Mouse (Mus musculus): Measurements from ENCODE around the gene Mageb3. TPM values are rescaled to one million over a fixed set of nuclear protein-coding genes. Genes with fewer than 3 reads are reported as not detected.
"Not testable (repeated sequence)": the region's sequence is repeated elsewhere in the genome, so short reads cannot be mapped to it uniquely, and the experiment has no call there.

The Mageb3 gene
- polyA plus RNA-seq (2012; ENCODE audit: insufficient read depth, insufficient read length, missing spikeins), result not detected in 2 replicates

DNA sequence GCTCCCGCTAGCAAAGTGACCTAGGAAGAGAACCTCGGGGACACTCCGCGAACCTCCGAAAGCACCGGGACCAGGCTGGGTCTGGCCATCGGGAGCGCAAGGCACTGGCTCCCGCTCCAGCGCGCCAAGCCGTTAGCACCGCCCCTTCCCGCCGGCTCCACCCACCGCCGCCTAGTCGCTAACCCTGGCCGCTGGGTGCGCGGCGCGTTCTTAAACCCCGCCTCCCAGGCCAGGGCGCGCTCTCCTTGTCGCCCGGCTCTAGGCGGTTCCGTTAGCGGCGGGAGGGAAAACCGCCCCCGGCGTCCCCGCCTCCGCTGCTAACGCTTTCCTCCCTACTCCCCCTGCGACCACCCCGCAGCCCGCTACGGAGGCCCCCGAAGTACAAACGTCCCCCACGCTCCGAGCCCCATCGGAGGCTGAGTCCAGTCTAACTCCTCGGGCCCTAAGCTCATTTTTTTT is at the start of gene Mageb3, which contains the start of gene Ctdspl2:
TSS of gene Mageb3 (minus strand) at position 328 of the 459 bp plus-strand sequence.
TSS of gene Ctdspl2 (plus strand) at position 237 of the 459 bp plus-strand sequence.
- peak within 1 kb of the TSS; percentile 100 for H3K4me3 ChIP-seq (ENCODE audit: insufficient read depth, low read length)
- peaks cover 8% of the 10 kb centered on the region for H3K4me1 ChIP-seq (ENCODE audit: control insufficient read depth, insufficient read depth, low read length)
- peak within 1 kb of the TSS; percentile 94 for H3K27ac ChIP-seq (ENCODE audit: insufficient read depth, low read depth, low read length)
- TF ChIP-seq CTCF (IDR thresholded peaks at IDR 0.05; ENCODE audit: low read depth, low read length), result no peak

DNA sequence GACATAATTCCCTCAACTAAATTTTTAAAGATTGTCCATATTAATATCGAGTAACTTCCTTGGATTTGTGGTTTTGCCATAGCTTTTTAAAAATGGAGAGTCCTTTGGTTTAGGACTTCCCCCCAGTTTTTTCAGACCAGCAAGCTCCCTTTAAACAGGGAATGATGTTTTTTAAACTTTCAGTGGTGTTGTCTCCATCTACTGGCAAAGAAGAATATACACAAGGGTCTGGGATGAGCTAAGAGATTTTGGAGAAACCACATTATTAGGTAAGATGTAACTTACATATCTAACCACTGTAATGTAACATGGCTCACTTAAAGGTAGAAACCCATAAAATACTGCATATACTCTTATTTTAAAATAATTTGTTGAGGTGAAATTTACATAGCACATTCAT is 39.8 kb upstream of the Mageb3 start:
- Histone ChIP-seq H3K27ac (ENCODE audit: insufficient read depth, low read depth, low read length) (no peak overlapping the region), H3K4me1 (ENCODE audit: control insufficient read depth, insufficient read depth, low read length) (no peaks in the 10 kb centered on the region)
- no peak for TF ChIP-seq POLR2A (IDR thresholded peaks at IDR 0.05; ENCODE audit: borderline replicate concordance, low read depth, low read length)
- no peak for TF ChIP-seq CTCF (IDR thresholded peaks at IDR 0.05; ENCODE audit: low read depth, low read length)

GRCm38 (mm10) chr2:121957216-121957792 is 1.4 kb upstream of the Mageb3 start:
- H3K4me3 ChIP-seq (ENCODE audit: insufficient read depth, low read length), result peak overlapping the region; percentile 100
- peaks cover 8% of the 10 kb centered on the region for H3K4me1 ChIP-seq (ENCODE audit: control insufficient read depth, insufficient read depth, low read length)
- no peak for TF ChIP-seq CTCF (IDR thresholded peaks at IDR 0.05; ENCODE audit: low read depth, low read length)
- TF ChIP-seq POLR2A (IDR thresholded peaks at IDR 0.05; ENCODE audit: borderline replicate concordance, low read depth, low read length), result no peak
- no peak overlapping the region for H3K27ac ChIP-seq (ENCODE audit: insufficient read depth, low read depth, low read length)

More for the DNA sequence above, 39.8 kb upstream of the Mageb3 start:
- no peak overlapping the region for H3K4me3 ChIP-seq (ENCODE audit: insufficient read depth, low read length)

DNA sequence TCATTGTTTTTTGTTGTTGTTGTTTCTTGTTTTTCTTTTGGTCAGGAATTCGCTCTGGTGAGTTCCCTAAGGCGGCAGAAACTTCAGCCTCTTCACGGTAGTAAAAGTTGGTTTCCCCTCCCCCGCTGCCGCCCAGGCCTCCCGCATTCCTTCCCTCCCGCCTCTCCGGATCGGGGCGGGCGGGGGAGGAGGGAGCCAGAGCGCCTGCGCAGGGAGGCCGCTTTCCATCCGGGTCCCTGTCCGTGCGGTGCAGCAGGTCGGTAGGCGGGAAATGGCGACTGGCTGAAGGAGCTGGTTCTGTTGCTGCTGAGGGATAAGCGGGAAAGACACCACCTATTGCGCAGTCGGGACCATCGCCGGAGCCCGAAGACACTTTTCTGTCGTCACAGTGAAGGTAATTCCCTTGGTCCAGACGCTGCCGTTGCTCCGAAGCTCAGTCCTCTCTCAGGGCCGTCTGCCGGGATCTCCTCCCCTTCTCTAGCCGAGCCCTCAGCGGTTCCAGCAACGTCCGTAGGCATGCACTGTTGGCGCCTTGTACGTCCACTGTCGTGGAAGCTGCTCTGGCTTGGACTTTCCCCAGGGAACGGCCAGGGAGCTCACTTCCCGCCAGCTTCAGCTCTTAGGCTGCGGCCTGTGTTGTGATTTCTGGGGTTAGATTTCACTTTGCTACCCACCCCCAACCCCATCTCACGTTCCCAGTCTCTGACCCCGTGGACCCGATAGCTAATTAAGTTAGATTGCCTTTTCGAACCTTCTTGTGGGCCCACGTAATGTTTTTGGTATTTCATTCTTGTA is 529 bp upstream of the Mageb3 start:
- Histone ChIP-seq H3K4me3 (ENCODE audit: insufficient read depth, low read length) (peak overlapping the region; percentile 100), H3K4me1 (ENCODE audit: control insufficient read depth, insufficient read depth, low read length) (peaks cover 8% of the 10 kb centered on the region), H3K27ac (ENCODE audit: insufficient read depth, low read depth, low read length) (peak overlapping the region; percentile 94)
- TF ChIP-seq POLR2A (IDR thresholded peaks at IDR 0.05; ENCODE audit: borderline replicate concordance, low read depth, low read length) (no peak), CTCF (IDR thresholded peaks at IDR 0.05; ENCODE audit: low read depth, low read length) (no peak)

- Histone ChIP-seq H3K4me1 (ENCODE audit: control insufficient read depth, insufficient read depth, low read length) (peaks cover 9% of the 10 kb centered on the region), H3K4me3 (ENCODE audit: insufficient read depth, low read length) (peak overlapping the region; percentile 100), H3K27ac (ENCODE audit: insufficient read depth, low read depth, low read length) (peak overlapping the region; percentile 44)
- TF ChIP-seq POLR2A (IDR thresholded peaks at IDR 0.05; ENCODE audit: borderline replicate concordance, low read depth, low read length) (no peak), CTCF (IDR thresholded peaks at IDR 0.05; ENCODE audit: low read depth, low read length) (no peak)
Measured at GRCm38 (mm10) chr2:121954971-121955656, 778 bp downstream of the Mageb3 start.

DNA sequence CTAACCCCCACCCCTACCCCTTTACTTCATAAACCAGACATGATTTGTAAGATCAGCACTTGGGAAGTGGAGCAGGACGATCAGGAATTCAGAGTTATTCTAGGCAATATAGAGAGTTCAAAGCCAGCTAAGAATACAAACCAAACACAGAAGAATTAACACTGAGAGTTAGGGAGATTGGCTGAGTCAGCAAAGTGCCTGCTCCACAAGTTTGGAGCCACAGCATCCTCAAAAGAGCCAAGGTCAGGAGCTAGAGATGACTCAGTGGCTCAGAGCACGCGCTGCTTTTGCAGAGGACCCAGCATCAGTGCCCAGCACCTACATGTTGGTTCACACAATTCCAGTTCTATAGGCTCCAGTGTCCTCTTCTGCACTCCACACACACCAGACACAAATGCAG is 12.5 kb downstream of the Mageb3 start:
- Histone ChIP-seq H3K4me1 (ENCODE audit: control insufficient read depth, insufficient read depth, low read length) (no peaks in the 10 kb centered on the region), H3K4me3 (ENCODE audit: insufficient read depth, low read length) (no peak overlapping the region), H3K27ac (ENCODE audit: insufficient read depth, low read depth, low read length) (no peak overlapping the region)
- TF ChIP-seq CTCF (IDR thresholded peaks at IDR 0.05; ENCODE audit: low read depth, low read length), result no peak
- no peak for TF ChIP-seq POLR2A (IDR thresholded peaks at IDR 0.05; ENCODE audit: borderline replicate concordance, low read depth, low read length)

DNA sequence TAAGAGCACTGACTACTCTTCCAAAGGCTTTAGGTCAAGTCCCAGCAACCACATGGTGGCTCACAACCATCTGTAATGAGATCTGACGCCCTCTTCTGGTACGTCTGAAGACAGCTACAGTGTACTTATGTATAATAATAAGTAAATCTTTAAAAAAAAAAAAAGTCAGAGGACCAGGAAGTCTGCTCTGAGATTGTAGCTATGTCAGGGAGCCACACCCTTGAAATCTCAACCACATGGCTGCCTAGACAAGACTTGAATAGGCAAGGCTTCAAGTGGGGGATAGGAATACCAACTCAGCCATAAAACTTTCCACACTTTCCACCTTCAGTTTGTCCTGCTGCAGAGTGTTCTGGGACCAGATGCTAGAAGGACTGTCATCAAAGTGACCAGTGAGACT is 18.3 kb downstream of the Mageb3 start:
- H3K4me3 ChIP-seq (ENCODE audit: insufficient read depth, low read length); H3K27ac ChIP-seq (ENCODE audit: insufficient read depth, low read depth, low read length); H3K4me1 ChIP-seq (ENCODE audit: control insufficient read depth, insufficient read depth, low read length): not testable (repeated sequence)

DNA sequence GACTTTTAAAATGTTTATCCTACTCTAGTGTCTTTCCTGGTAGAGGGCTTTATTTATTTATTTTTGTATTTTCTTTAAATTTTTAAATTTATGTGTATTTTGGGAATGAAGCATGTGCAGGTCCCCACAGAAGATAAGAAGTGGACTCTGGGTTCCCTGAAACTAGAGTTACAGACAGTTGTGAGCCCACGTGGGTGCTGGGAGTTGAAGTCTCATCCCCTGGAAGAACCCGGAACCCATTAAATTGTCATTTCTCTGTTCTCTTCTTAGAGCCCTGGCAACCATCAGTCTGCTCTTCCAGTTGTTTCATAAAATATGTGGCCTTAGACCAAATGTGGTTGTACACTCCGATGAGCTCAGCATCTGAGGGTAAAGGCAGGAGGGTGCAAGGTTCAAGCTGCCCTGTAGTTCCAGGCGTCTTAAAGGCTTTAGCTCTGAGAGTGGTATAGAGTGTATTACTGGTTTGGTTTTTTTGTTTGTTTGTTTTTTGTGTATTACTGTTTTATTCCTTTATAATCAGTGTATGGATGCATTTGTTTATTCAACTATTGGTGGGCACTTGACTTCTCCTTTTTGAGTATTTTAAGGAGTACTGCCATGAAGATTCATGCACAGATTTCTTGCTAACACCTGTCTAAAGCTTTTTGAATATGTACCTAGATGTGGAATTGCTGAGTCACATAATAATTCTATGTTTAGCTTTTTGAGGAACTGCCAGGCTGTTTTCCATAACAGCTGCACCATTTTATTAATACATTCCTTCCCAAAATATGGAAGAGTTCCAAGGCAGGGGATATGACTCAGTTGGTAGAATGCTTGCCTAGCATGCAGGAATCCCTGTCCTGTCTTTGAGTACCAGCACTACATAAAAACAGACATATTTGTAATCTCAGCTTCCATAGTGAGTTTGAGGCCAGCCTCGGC is 39.6 kb downstream of the Mageb3 start:
- Histone ChIP-seq H3K27ac (ENCODE audit: insufficient read depth, low read depth, low read length) (no peak overlapping the region), H3K4me3 (ENCODE audit: insufficient read depth, low read length) (no peak overlapping the region), H3K4me1 (ENCODE audit: control insufficient read depth, insufficient read depth, low read length) (peaks cover 5% of the 10 kb centered on the region)
- TF ChIP-seq CTCF (IDR thresholded peaks at IDR 0.05; ENCODE audit: low read depth, low read length), result no peak
- no peak for TF ChIP-seq POLR2A (IDR thresholded peaks at IDR 0.05; ENCODE audit: borderline replicate concordance, low read depth, low read length)

- TF ChIP-seq CTCF (IDR thresholded peaks at IDR 0.05; ENCODE audit: low read depth, low read length), result no peak
- no peak for TF ChIP-seq POLR2A (IDR thresholded peaks at IDR 0.05; ENCODE audit: borderline replicate concordance, low read depth, low read length)
- Histone ChIP-seq H3K4me3 (ENCODE audit: insufficient read depth, low read length) (no peak overlapping the region), H3K27ac (ENCODE audit: insufficient read depth, low read depth, low read length) (no peak overlapping the region), H3K4me1 (ENCODE audit: control insufficient read depth, insufficient read depth, low read length) (no peaks in the 10 kb centered on the region; the same call in 1 of the 2 replicates)
Measured at GRCm38 (mm10) chr2:121909975-121910374, 45.9 kb downstream of the Mageb3 start.

Other genes starting within 250 kb of the Mageb3 start
- gene Frmd5, start 149.0 kb downstream of the Mageb3 start, polyA plus RNA-seq (2012; ENCODE audit: insufficient read depth, insufficient read length, missing spikeins), result not detected in 2 replicates
- not detected in 2 replicates for gene Casc4, start 89.1 kb downstream of the Mageb3 start, polyA plus RNA-seq (2012; ENCODE audit: insufficient read depth, insufficient read length, missing spikeins)
- gene Ctdspl2, start 91 bp downstream of the Mageb3 start, polyA plus RNA-seq (2012; ENCODE audit: insufficient read depth, insufficient read length, missing spikeins), result 22.1 and 23.8 TPM in 2 replicates
- 3.9 and 5.4 TPM in 2 replicates for gene Eif3j1, start 72.5 kb upstream of the Mageb3 start, polyA plus RNA-seq (2012; ENCODE audit: insufficient read depth, insufficient read length, missing spikeins)
- 15.3 and 16.4 TPM in 2 replicates for gene Spg11, start 162.3 kb upstream of the Mageb3 start, polyA plus RNA-seq (2012; ENCODE audit: insufficient read depth, insufficient read length, missing spikeins)
- 8,073 and 8,193 TPM in 2 replicates for gene B2m, start 191.6 kb upstream of the Mageb3 start, polyA plus RNA-seq (2012; ENCODE audit: insufficient read depth, insufficient read length, missing spikeins)
- gene Trim69, start 204.6 kb upstream of the Mageb3 start, polyA plus RNA-seq (2012; ENCODE audit: insufficient read depth, insufficient read length, missing spikeins), result not detected in 2 replicates
- 0.23 and 0.33 TPM in 2 replicates for gene Patl2, start 230.1 kb upstream of the Mageb3 start, polyA plus RNA-seq (2012; ENCODE audit: insufficient read depth, insufficient read length, missing spikeins)
- not detected in 2 replicates for gene Terb2, start 230.2 kb upstream of the Mageb3 start, polyA plus RNA-seq (2012; ENCODE audit: insufficient read depth, insufficient read length, missing spikeins)